24 mouse cellular contexts compared by ENCODE assay signal in the genomic region with DNA sequence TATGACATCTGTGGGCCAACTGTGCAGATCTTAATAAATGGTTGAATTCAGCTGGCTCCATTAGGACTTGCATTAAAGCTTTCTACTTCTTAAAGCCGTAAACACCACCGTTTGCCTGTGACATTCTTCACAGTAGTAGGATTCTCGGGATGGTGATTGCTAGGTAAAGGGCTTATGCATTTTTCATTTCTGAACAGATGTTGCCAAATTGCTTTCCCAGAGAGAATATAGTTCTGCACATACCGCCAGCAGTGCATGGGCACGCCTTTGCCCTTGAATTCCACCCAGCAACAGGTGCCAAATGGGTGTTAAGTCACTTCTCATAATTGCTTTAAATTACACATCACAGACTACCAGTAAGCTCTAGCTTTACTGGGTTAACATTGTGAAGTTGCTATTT.
DNase-seq lines count a peak whose midpoint lies in the region; ATAC-seq lines count a peak whose summit lies in the region.
"Had no signal": no experiment of that assay in that cellular context is flagged by ENCODE, and none has a peak within 500 bp of the region (broad histone marks: within the 10 kb centered on the region; RNA-seq: fewer than 3 reads in every experiment).

No protein-coding gene starts in this region.

- H3K36me3 ChIP-seq in embryonic facial prominence, embryonic 14.5 days (ENCODE audit: control insufficient read depth, insufficient read depth, low read length) = no peaks in the 10 kb centered on the region
- H3K36me3 ChIP-seq in embryonic facial prominence, embryonic 10.5 days (replicated peaks) = no peaks in the 10 kb centered on the region
- no peaks in the 10 kb centered on the region for H3K36me3 ChIP-seq in midbrain, embryonic 14.5 days (ENCODE audit: control insufficient read depth, insufficient read depth, low read length)
- H3K36me3 ChIP-seq in midbrain, embryonic 16.5 days (ENCODE audit: control insufficient read depth, insufficient read depth, low read length) = no peaks in the 10 kb centered on the region
- no peaks in the 10 kb centered on the region for H3K36me3 ChIP-seq in embryonic facial prominence, embryonic 15.5 days
- no peaks in the 10 kb centered on the region for H3K36me3 ChIP-seq in limb, embryonic 13.5 days
- no peaks in the 10 kb centered on the region for H3K36me3 ChIP-seq in kidney, embryonic 14.5 days (ENCODE audit: control insufficient read depth, insufficient read depth, low read length)
- H3K36me3 ChIP-seq: embryonic facial prominence, embryonic 13.5 days; G1E; hindbrain, embryonic 12.5 days; hindbrain, embryonic 15.5 days had no signal

- no peak overlapping the region for H3K27ac ChIP-seq in embryonic facial prominence, embryonic 14.5 days (replicated peaks; ENCODE audit: low read depth, low read length)
- H3K27ac ChIP-seq in embryonic facial prominence, embryonic 10.5 days (replicated peaks) = no peak overlapping the region
- H3K27ac ChIP-seq in midbrain, embryonic 14.5 days (replicated peaks; ENCODE audit: low read depth, low read length) = no peak overlapping the region
- no peak overlapping the region for H3K27ac ChIP-seq in midbrain, embryonic 16.5 days (ENCODE audit: low read length)
- H3K27ac ChIP-seq in embryonic facial prominence, embryonic 15.5 days (replicated peaks) = no peak overlapping the region
- H3K27ac ChIP-seq in limb, embryonic 13.5 days = no peak overlapping the region
- H3K27ac ChIP-seq in kidney, embryonic 14.5 days (ENCODE audit: low read depth, low read length) = no peak overlapping the region
- H3K27ac ChIP-seq: embryonic facial prominence, embryonic 13.5 days; gastrocnemius, adult 2 months; hindbrain, embryonic 12.5 days; hindbrain, embryonic 15.5 days had no signal

- no peaks in the 10 kb centered on the region for H3K9me3 ChIP-seq in embryonic facial prominence, embryonic 14.5 days (ENCODE audit: control insufficient read depth, low read length)
- H3K9me3 ChIP-seq in embryonic facial prominence, embryonic 10.5 days = no peaks in the 10 kb centered on the region
- no peaks in the 10 kb centered on the region for H3K9me3 ChIP-seq in midbrain, embryonic 14.5 days (ENCODE audit: control insufficient read depth, low read length)
- no peaks in the 10 kb centered on the region for H3K9me3 ChIP-seq in midbrain, embryonic 16.5 days (replicated peaks; ENCODE audit: control insufficient read depth, low read length, poor library complexity, severe bottlenecking)
- H3K9me3 ChIP-seq in embryonic facial prominence, embryonic 15.5 days (replicated peaks) = no peaks in the 10 kb centered on the region
- no peaks in the 10 kb centered on the region for H3K9me3 ChIP-seq in limb, embryonic 13.5 days
- no peaks in the 10 kb centered on the region for H3K9me3 ChIP-seq in kidney, embryonic 14.5 days (ENCODE audit: control insufficient read depth, low read length)
- H3K9me3 ChIP-seq: embryonic facial prominence, embryonic 13.5 days; G1E; hindbrain, embryonic 12.5 days; hindbrain, embryonic 15.5 days had no signal

- H3K4me3 ChIP-seq in embryonic facial prominence, embryonic 14.5 days (ENCODE audit: low read depth, low read length) = no peak overlapping the region
- H3K4me3 ChIP-seq in embryonic facial prominence, embryonic 10.5 days = no peak overlapping the region
- no peak overlapping the region for H3K4me3 ChIP-seq in midbrain, embryonic 14.5 days (replicated peaks; ENCODE audit: low read depth, low read length)
- no peak overlapping the region for H3K4me3 ChIP-seq in midbrain, embryonic 16.5 days (ENCODE audit: low read depth, low read length)
- H3K4me3 ChIP-seq in embryonic facial prominence, embryonic 15.5 days (replicated peaks) = no peak overlapping the region
- no peak overlapping the region for H3K4me3 ChIP-seq in limb, embryonic 13.5 days
- H3K4me3 ChIP-seq in kidney, embryonic 14.5 days (ENCODE audit: low read length) = no peak overlapping the region
- H3K4me3 ChIP-seq: embryonic facial prominence, embryonic 13.5 days; gastrocnemius, adult 2 months; hindbrain, embryonic 12.5 days; hindbrain, embryonic 15.5 days had no signal

- H3K27me3 ChIP-seq in embryonic facial prominence, embryonic 14.5 days (replicated peaks; ENCODE audit: control insufficient read depth, insufficient read depth, low read length) = no peaks in the 10 kb centered on the region
- no peaks in the 10 kb centered on the region for H3K27me3 ChIP-seq in embryonic facial prominence, embryonic 10.5 days (replicated peaks; ENCODE audit: low read depth, poor library complexity, severe bottlenecking)
- no peaks in the 10 kb centered on the region for H3K27me3 ChIP-seq in midbrain, embryonic 14.5 days (ENCODE audit: control insufficient read depth, insufficient read depth, low read length)
- no peaks in the 10 kb centered on the region for H3K27me3 ChIP-seq in midbrain, embryonic 16.5 days (ENCODE audit: control insufficient read depth, insufficient read depth, low read depth, low read length)
- H3K27me3 ChIP-seq in embryonic facial prominence, embryonic 15.5 days = no peaks in the 10 kb centered on the region
- peaks cover 7% of the 10 kb centered on the region; the same call in 1 of the 2 replicates for H3K27me3 ChIP-seq in limb, embryonic 13.5 days
- no peaks in the 10 kb centered on the region for H3K27me3 ChIP-seq in kidney, embryonic 14.5 days (ENCODE audit: control insufficient read depth, insufficient read depth, low read length)
- H3K27me3 ChIP-seq: CH12.LX; embryonic facial prominence, embryonic 13.5 days; hindbrain, embryonic 12.5 days; hindbrain, embryonic 15.5 days had no signal

- H3K4me2 ChIP-seq in embryonic facial prominence, embryonic 14.5 days (ENCODE audit: low read depth, low read length) = no peak overlapping the region
- H3K4me2 ChIP-seq in midbrain, embryonic 14.5 days (ENCODE audit: low read length) = no peak overlapping the region
- no peak overlapping the region for H3K4me2 ChIP-seq in midbrain, embryonic 16.5 days (ENCODE audit: low read length)
- H3K4me2 ChIP-seq in embryonic facial prominence, embryonic 15.5 days (replicated peaks) = no peak overlapping the region
- H3K4me2 ChIP-seq in limb, embryonic 13.5 days (replicated peaks) = no peak overlapping the region
- H3K4me2 ChIP-seq in kidney, embryonic 14.5 days (replicated peaks; ENCODE audit: low read depth, low read length) = no peak overlapping the region
- H3K4me2 ChIP-seq: embryonic facial prominence, embryonic 13.5 days; heart, embryonic 11.5 days; hindbrain, embryonic 12.5 days; hindbrain, embryonic 15.5 days had no signal

- WGBS in embryonic facial prominence, embryonic 14.5 days = 66% methylated on average over 5 of the region's 5 CpGs
- WGBS in embryonic facial prominence, embryonic 10.5 days = 85% methylated on average over 5 of the region's 5 CpGs
- whole genome bisulfite sequencing in midbrain, embryonic 14.5 days = 83% methylated on average over 5 of the region's 5 CpGs
- 73% methylated on average over 5 of the region's 5 CpGs for WGBS in midbrain, embryonic 16.5 days
- 56% methylated on average over 5 of the region's 5 CpGs for WGBS in embryonic facial prominence, embryonic 15.5 days
- 30% methylated on average over 5 of the region's 5 CpGs for WGBS in limb, embryonic 13.5 days
- 85% methylated on average over 5 of the region's 5 CpGs for WGBS in kidney, embryonic 14.5 days

- ATAC-seq in embryonic facial prominence, embryonic 14.5 days (ENCODE audit: low read depth) = peak; percentile 67; the same call in 1 of the 2 replicates
- no peak for ATAC-seq in midbrain, embryonic 14.5 days (ENCODE audit: low FRiP score, low TSS enrichment)
- no peak for ATAC-seq in midbrain, embryonic 16.5 days
- ATAC-seq in embryonic facial prominence, embryonic 15.5 days (ENCODE audit: insufficient number of reproducible peaks, low FRiP score, low TSS enrichment, low read depth) = peak; percentile 39; the same call in 1 of the 2 replicates
- ATAC-seq in limb, embryonic 13.5 days (ENCODE audit: low FRiP score, low read depth) = peak; percentile 87
- ATAC-seq in kidney, embryonic 14.5 days (ENCODE audit: low FRiP score, low TSS enrichment) = no peak
- ATAC-seq: forebrain, embryonic 16.5 days; Patski had no signal

- no peaks in the 10 kb centered on the region for H3K4me1 ChIP-seq in embryonic facial prominence, embryonic 14.5 days (ENCODE audit: control insufficient read depth, insufficient read depth, low read length)
- no peaks in the 10 kb centered on the region for H3K4me1 ChIP-seq in embryonic facial prominence, embryonic 10.5 days
- H3K4me1 ChIP-seq in midbrain, embryonic 14.5 days (ENCODE audit: control insufficient read depth, insufficient read depth, low read length) = no peaks in the 10 kb centered on the region
- no peaks in the 10 kb centered on the region for H3K4me1 ChIP-seq in midbrain, embryonic 16.5 days (ENCODE audit: control insufficient read depth, insufficient read depth, low read length)
- no peaks in the 10 kb centered on the region for H3K4me1 ChIP-seq in embryonic facial prominence, embryonic 15.5 days
- no peaks in the 10 kb centered on the region for H3K4me1 ChIP-seq in limb, embryonic 13.5 days
- no peaks in the 10 kb centered on the region for H3K4me1 ChIP-seq in kidney, embryonic 14.5 days (ENCODE audit: control insufficient read depth, insufficient read depth, low read length)
- H3K4me1 ChIP-seq: embryonic facial prominence, embryonic 13.5 days; hindbrain, embryonic 12.5 days; hindbrain, embryonic 15.5 days had no signal

- DNase-seq in embryonic facial prominence, embryonic 14.5 days (ENCODE audit: low spot score) = peak; percentile 67
- DNase-seq in embryonic facial prominence, embryonic 10.5 days (ENCODE audit: low spot score) = no peak
- DNase-seq in midbrain, embryonic 14.5 days = peak; percentile 9
- DNase-seq in embryo, embryonic 10.5 days (ENCODE audit: low spot score) = no peak
- DNase-seq: adrenal gland, postnatal 25 days; B cell, adult 2 months; cerebellum, adult 18-20 months; cerebellum, adult 9-10 months; cerebellum, postnatal 14 days; gastrocnemius, adult 2 months; gastrocnemius, postnatal 14 days; heart, adult 11 months had no signal

- no peak overlapping the region for H3K9ac ChIP-seq in embryonic facial prominence, embryonic 14.5 days (ENCODE audit: low read depth, low read length)
- no peak overlapping the region for H3K9ac ChIP-seq in midbrain, embryonic 14.5 days (replicated peaks; ENCODE audit: low read length)
- H3K9ac ChIP-seq in midbrain, embryonic 16.5 days (ENCODE audit: low read depth, low read length) = no peak overlapping the region
- H3K9ac ChIP-seq in embryonic facial prominence, embryonic 15.5 days = no peak overlapping the region
- H3K9ac ChIP-seq in limb, embryonic 13.5 days = no peak overlapping the region
- no peak overlapping the region for H3K9ac ChIP-seq in kidney, embryonic 14.5 days (ENCODE audit: low read depth, low read length)
- H3K9ac ChIP-seq: embryonic facial prominence, embryonic 13.5 days; hindbrain, embryonic 12.5 days; hindbrain, embryonic 15.5 days had no signal

Comparison
In these comparisons a context has a peak if more than half of its experiments do, and no peak if none do; other contexts are left out.
1. DNase-seq: peak in embryonic facial prominence, embryonic 14.5 days (single experiment) and midbrain, embryonic 14.5 days (single experiment); none in embryonic facial prominence, embryonic 10.5 days (single experiment) and embryo, embryonic 10.5 days (single experiment).
2. ATAC-seq: peak in embryonic facial prominence, embryonic 14.5 days (single experiment), embryonic facial prominence, embryonic 15.5 days (single experiment) and limb, embryonic 13.5 days (single experiment); none in midbrain, embryonic 14.5 days (single experiment), midbrain, embryonic 16.5 days (single experiment) and kidney, embryonic 14.5 days (single experiment).